Mouse (Mus musculus): Measurements from ENCODE around the gene Klc2. TPM values are rescaled to one million over a fixed set of nuclear protein-coding genes. Genes with fewer than 3 reads are reported as not detected.

Gene Klc2
- total RNA-seq, 2 experiments from 2014 or later, result 186 to 195 TPM

DNA sequence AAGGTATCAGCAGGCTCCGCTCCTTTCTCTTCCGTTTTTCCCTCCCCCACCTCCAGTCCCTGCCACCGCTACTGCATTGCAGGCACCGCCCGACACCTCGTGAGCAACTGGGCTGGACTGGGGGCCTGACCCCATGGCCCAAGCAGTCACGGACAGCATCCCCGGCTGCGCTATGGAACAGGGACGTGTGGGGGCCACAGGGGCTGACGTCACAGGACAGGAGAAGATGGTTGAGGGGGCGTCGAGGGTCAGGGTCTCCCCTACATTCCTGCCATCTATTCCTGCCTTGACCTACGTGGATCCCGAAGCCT is 33.6 kb downstream of the Klc2 start:
- DNase-seq (ENCODE audit: extremely low spot score in 1 of 2, low spot score in 2 of 2), result peak in 1 of 2 experiments; percentile 54

GRCm38 (mm10) chr19:5083961-5084833 is 34.2 kb downstream of the Klc2 start:
- intact Hi-C loops (cut with DNase I), result no loop called here
- no peak for DNase-seq (ENCODE audit: extremely low spot score in 1 of 2, low spot score in 2 of 2)

More for the DNA sequence above, 33.6 kb downstream of the Klc2 start:
- intact Hi-C loops (cut with DNase I), result no loop called here

DNA sequence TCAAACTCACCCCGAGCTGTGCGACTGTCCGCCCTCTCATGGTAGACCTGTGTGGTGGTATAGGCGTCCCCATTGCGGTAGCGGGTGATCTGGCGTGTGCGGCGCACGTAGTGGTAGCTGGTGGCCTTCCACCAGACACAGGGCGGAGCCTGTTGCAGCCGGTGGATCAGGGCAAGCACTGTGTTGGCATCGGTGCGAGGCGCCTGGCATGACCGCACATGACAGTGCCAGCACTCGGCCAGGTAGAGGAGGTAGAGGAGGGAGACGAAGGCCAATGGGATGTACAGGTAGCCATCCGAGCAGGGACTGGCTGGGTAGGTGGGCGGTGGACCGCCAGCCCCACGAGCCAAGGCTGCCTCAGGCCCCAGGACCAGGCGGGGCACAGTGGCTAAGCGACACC is 35.8 kb downstream of the Klc2 start:
- peak in 1 of 2 experiments; percentile 47 for DNase-seq (ENCODE audit: extremely low spot score in 1 of 2, low spot score in 2 of 2)
- intact Hi-C loops (cut with DNase I), result no loop called here

DNA sequence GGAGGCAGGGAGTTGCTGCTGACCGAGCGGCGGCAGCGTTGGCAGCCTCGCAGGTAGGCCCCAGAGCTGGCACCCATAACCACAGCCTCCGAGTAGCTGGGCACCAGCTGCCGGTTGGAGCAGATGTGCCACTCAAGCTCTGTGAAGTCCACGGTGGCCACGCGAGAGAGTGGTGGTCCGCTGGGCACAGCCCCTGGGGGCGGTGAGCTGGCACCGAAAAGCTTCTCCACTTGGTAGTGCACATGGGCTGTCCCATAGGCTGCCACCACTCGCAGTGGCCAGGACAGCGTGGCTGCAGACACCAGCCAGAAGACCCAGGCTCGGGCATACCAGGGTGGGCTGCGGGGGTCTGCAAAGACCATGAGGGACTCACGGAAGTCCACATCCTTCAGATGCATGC is 36.4 kb downstream of the Klc2 start:
- intact Hi-C loops (cut with DNase I), result no loop called here
- no peak for DNase-seq (ENCODE audit: extremely low spot score in 1 of 2, low spot score in 2 of 2)

GRCm38 (mm10) chr19:5079279-5079678 is 39.1 kb downstream of the Klc2 start:
- no peak for DNase-seq (ENCODE audit: extremely low spot score in 1 of 2, low spot score in 2 of 2)
- intact Hi-C loops (cut with DNase I), result no loop called here

DNA sequence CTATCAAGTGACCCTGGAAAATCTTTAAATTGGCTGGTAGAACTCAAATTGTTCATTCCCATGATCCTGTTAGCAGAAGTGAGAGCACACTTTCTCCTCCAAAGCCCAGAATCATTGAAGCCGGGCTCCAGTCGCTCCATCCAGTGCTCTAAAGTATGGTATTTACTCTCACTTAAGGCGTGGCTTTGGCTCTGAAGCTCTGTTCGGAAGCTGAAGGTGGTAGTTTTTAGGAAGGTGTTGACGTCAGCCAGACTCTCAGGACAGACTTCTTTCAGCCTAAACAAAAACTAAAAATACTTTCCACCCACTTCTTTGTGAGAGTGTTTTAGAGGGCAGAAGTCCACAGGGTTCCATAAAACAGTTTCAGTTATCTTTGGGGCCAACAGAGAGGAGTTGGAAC is 44.8 kb downstream of the Klc2 start:
- no peak for DNase-seq (ENCODE audit: extremely low spot score in 1 of 2, low spot score in 2 of 2)
- intact Hi-C loops (cut with DNase I), result loop anchor here (2.0 kb wide), 1 partner anchor 17 kb away; no protein-coding TSS in a partner anchor

DNA sequence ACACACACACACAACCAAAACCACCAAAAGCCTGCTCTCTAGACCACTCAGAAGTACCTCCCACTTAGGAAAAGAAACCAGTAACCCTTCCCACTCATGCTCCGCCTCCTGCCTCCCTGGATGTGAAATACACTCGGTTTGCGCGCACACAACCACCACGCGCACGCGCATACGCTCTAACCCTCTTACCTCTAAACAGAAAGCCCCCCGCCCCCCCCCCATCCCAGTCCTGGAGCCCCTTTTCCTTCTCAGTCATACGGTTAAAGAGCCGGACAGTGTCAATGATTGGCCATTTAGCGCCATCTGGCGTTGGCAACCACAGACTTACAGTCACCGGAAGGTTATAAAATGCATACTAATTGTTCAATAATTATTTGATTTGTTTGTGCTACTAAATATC is 45.3 kb downstream of the Klc2 start:
- peak in 1 of 2 experiments; percentile 60 for DNase-seq (ENCODE audit: extremely low spot score in 1 of 2, low spot score in 2 of 2)
- intact Hi-C loops (cut with DNase I), result loop anchor here (2.0 kb wide), 1 partner anchor 16 kb away; no protein-coding TSS in a partner anchor

DNA sequence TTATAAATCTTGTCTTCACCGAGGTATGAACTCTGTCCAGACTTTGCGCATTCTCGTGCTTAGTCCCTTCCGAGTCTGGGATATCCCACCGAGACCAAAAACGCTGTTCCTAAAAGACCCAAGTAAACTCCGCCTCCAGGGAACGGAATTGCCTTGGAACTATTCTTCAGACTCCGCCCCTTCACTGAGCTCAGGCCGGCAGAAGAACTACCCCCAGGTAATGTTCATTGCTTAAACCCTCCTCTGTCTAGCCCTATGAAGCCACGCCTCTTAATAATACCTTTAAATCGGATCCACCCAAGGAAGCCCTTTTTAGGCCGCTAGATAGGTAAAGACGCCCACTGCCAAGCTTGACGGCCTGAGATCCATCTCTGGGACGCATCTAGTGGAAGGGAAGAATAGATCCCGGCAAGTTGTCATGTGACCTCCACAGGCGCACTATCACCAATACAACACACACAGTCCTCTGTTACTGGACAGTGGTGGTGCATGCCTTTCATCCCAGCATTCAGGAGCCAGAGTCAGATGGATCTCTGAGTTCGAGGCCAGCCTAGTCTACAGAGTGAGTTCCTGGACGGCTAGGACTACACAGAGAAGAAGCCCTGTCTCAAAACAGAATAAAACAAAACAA is 45.9 kb downstream of the Klc2 start:
- intact Hi-C loops (cut with DNase I), result loop anchor here (2.0 kb wide), 1 partner anchor 16 kb away; no protein-coding TSS in a partner anchor

GRCm38 (mm10) chr19:5071545-5072369 is 46.6 kb downstream of the Klc2 start:
- intact Hi-C loops (cut with DNase I), result loop anchor here (2.0 kb wide), 1 partner anchor 15 kb away; no protein-coding TSS in a partner anchor
- DNase-seq (ENCODE audit: extremely low spot score in 1 of 2, low spot score in 2 of 2), result peak in 1 of 2 experiments; percentile 88

More for the DNA sequence above, 45.9 kb downstream of the Klc2 start:
- DNase-seq (ENCODE audit: extremely low spot score in 1 of 2, low spot score in 2 of 2), result no peak

DNA sequence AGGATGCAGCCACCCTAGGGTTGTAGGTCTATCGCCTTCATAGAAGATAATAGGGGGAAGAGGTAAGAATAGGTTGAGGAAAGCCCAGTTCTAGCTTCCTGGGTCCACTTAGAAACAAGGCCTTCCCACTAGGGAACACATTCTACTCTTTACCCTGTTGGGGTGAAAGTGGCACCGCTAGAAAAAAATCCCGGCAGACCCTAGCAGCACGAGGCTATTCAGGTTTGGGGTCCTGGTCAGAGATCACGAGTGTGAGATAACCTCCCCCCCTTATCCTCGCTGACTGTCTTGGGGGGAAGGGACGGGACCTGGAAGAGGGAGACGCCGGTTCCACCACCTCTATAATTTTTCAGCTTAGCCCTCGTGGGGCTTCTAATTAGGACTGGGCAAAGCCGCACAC is 47.3 kb downstream of the Klc2 start:
- intact Hi-C loops (cut with DNase I), result no loop called here

GRCm38 (mm10) chr19:5069978-5070377 is 48.4 kb downstream of the Klc2 start:
- DNase-seq (ENCODE audit: extremely low spot score in 1 of 2, low spot score in 2 of 2), result no peak
- intact Hi-C loops (cut with DNase I), result no loop called here

More for the DNA sequence above, 47.3 kb downstream of the Klc2 start:
- DNase-seq (ENCODE audit: extremely low spot score in 1 of 2, low spot score in 2 of 2), result no peak

DNA sequence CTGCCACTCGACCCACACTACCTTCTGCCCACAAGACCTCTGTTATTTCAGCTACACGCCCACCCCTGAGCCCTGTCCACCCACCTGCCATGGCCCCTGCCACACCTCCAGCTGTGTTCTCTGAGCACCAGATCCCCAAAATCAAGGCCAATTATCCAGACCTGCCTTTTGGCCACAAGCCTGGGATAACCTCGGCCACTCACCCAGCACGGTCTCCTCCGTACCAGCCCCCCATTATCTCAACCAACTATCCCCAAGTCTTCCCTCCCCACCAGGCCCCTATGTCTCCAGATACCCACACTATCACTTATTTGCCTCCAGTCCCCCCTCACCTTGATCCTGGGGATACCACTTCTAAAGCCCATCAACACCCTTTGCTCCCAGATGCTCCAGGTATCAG is 48.9 kb downstream of the Klc2 start:
- intact Hi-C loops (cut with DNase I), result no loop called here

GRCm38 (mm10) chr19:5068570-5069234 is 49.7 kb downstream of the Klc2 start:
- intact Hi-C loops (cut with DNase I), result no loop called here
- DNase-seq (ENCODE audit: extremely low spot score in 1 of 2, low spot score in 2 of 2), result peak in 1 of 2 experiments; percentile 65

More for the DNA sequence above, 48.9 kb downstream of the Klc2 start:
- no peak for DNase-seq (ENCODE audit: extremely low spot score in 1 of 2, low spot score in 2 of 2)

- intact Hi-C loops (cut with DNase I), result no loop called here
- DNase-seq (ENCODE audit: extremely low spot score in 1 of 2, low spot score in 2 of 2), result peak in 1 of 2 experiments; percentile 90
Observed at GRCm38 (mm10) chr19:5067867-5068569, 50.3 kb downstream of the Klc2 start, which contains the start of gene Cd248. Gene Cd248, plus strand, starts transcription at chr19:5068078.

DNA sequence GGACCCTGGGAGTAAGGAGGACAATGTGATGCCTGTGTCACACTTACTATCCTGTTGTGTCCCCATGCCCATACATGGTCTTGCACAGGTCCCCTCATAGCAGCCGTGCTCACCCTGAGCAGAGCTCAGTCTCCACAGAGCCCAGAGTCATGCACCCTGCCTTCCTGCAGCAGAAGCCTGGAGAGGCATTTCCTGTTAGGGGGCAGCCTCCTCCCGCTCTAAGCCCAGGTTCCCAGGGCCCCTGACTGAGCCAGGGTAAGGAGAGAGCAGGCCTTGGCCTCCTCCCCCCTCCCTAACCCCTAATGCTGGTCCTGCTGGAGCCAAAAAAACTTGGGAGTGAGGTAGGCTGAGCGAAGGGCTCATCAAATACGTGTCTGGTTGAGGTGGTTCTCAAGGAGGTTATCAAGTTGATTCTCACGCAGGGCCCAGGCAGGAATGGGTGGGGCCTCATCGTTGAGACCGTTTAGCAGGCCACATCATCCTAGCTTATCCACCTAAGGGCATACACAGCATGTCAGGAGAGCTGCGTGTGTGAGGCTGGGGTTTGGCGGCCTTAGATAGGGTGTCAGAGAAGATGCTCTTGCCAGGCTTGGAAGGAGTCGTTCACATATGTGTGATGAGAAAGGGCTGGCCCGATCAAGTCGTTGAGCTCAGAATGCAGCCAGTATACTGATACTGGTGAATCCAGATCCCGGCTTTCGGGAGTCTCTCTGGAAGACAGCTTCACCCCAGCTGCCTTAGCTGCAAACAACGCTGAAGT is 51.1 kb downstream of the Klc2 start:
- no peak for DNase-seq (ENCODE audit: extremely low spot score in 1 of 2, low spot score in 2 of 2)
- intact Hi-C loops (cut with DNase I), result no loop called here

DNA sequence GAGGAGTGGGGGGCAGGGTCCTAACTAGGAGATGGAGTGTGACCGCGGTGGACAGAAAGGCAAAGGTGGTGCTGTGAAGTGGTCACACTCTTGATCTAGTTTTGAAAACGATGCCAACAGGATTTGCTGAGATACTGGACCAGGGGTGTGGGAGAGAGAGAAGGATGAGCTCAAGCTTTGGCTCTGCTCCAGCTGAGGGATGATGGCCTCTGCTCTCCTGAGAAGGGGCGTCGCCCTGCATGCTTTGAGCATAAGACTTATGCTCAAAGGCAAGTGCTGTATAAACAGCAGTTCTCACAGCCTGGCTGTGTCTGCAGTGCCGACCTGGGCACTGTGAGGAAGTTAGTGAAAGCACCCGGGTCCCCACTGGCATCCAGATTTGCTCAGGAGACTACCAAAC is 53.3 kb downstream of the Klc2 start:
- peak in 1 of 2 experiments; percentile 62 for DNase-seq (ENCODE audit: extremely low spot score in 1 of 2, low spot score in 2 of 2)
- intact Hi-C loops (cut with DNase I), result no loop called here

GRCm38 (mm10) chr19:5062446-5062845 is 55.9 kb downstream of the Klc2 start:
- no peak for DNase-seq (ENCODE audit: extremely low spot score in 1 of 2, low spot score in 2 of 2)
- intact Hi-C loops (cut with DNase I), result no loop called here
